Mouse (Mus musculus) testis, adult 2 months (tissue): ENCODE results near the gene Vwa5b1.

Experiments
- CTCF ChIP-seq: fragments of 200-500 bp; IDR thresholded peaks from 2 replicates; pipeline ENCODE4 v1.5.1; 2012; ENCODE audit warnings: low read depth, mild to moderate bottlenecking, inconsistent platforms, low read length, moderate library complexity; ENCODE audit not compliant: control insufficient read depth, insufficient read depth, insufficient replicate concordance
- POLR2A ChIP-seq: fragments of 200-500 bp; IDR thresholded peaks from 2 replicates; pipeline ENCODE4 v1.6.1; 2012; ENCODE audit warnings: low read depth, mild to moderate bottlenecking, inconsistent platforms, low read length, moderate library complexity; ENCODE audit not compliant: control insufficient read depth

DNA sequence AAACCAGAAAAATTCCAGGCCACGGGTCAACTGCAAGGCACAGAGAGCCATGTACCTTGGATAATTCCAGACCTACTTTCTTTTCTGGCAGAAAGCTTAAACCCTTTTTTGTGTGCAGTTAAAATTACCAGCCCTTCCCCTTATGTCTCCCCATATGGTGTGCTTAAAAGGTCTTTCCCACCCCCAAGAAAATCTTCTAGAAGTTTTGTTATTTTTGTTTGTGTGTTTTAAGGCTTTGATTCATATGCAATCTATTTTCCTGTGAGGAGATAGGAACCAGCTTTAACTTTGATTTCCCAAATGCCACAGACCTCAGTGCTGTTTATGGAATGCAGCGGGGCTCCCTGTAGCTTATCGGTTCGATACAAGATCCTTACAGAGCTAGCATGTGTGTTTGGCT is 53.2 kb downstream of the Vwa5b1 start:
- TF ChIP-seq CTCF (no peak), POLR2A (no peak)
